Mouse (Mus musculus) heart, embryonic 15.5 days (tissue): Measurements from ENCODE around the gene Asxl2. TPM values are rescaled to one million over a fixed set of nuclear protein-coding genes. Genes with fewer than 3 reads are reported as not detected.

ENCODE experiments used
- ATAC-seq: fragments of 200-750 bp; cut with Nextera tagmentation; replicated peaks from 2 replicates; pipeline ENCODE4 v1.8.0; 2017; ENCODE audit warnings: low read depth, moderate TSS enrichment; ENCODE audit not compliant: insufficient number of reproducible peaks, insufficient read depth, low FRiP score
- H3K27ac ChIP-seq: fragments of 300-500 bp; sonication (generic); 2 replicates; pipeline ENCODE4 v1.5.1; 2015; ENCODE audit warnings: mild to moderate bottlenecking, inconsistent platforms
- H3K27me3 ChIP-seq: fragments of 300-500 bp; sonication (generic); 2 replicates; pipeline ENCODE4 v1.6.1; 2015; ENCODE audit warnings: inconsistent platforms
- H3K36me3 ChIP-seq: fragments of 300-500 bp; sonication (generic); 2 replicates; pipeline ENCODE4 v1.6.1; 2015; ENCODE audit warnings: mild to moderate bottlenecking, inconsistent platforms
- H3K4me1 ChIP-seq: fragments of 300-500 bp; sonication (generic); replicated peaks from 2 replicates; pipeline ENCODE4 v1.6.1; 2015; ENCODE audit warnings: inconsistent platforms
- H3K4me2 ChIP-seq: fragments of 300-500 bp; sonication (generic); 2 replicates; pipeline ENCODE4 v1.6.1; 2015; ENCODE audit warnings: inconsistent platforms, mild to moderate bottlenecking, moderate library complexity
- H3K4me3 ChIP-seq: fragments of 300-500 bp; sonication (generic); 2 replicates; pipeline ENCODE4 v1.5.1; 2015; ENCODE audit warnings: mild to moderate bottlenecking, inconsistent platforms
- H3K9ac ChIP-seq: fragments of 300-500 bp; sonication (generic); 2 replicates; pipeline ENCODE4 v1.6.1; 2015; ENCODE audit warnings: mild to moderate bottlenecking, inconsistent platforms
- H3K9me3 ChIP-seq: fragments of 300-500 bp; sonication (generic); replicated peaks from 2 replicates; pipeline ENCODE4 v1.6.1; 2016; ENCODE audit warnings: inconsistent platforms
- WGBS: fragments of 180-500 bp; shearing (Covaris S2); methylation state at CpG from one replicate; pipeline ENCODE4 v1.1.7; 2015; ENCODE audit warnings: mixed read lengths; 5-methylcytosine and 5-hydroxymethylcytosine counted together
- polyA plus RNA-seq: library from polyadenylated mRNA; unstranded; fragments of >200 nt; fragmentation: Nextera tagmentation; extraction: Ambion mirVana; gene quantifications from 2 replicates; pipeline ENCODE4 v1.2.1, GENCODE M21; 2015

Asxl2 gene
- polyA plus RNA-seq, 1 experiment from 2014 or later = 14.4 TPM

DNA sequence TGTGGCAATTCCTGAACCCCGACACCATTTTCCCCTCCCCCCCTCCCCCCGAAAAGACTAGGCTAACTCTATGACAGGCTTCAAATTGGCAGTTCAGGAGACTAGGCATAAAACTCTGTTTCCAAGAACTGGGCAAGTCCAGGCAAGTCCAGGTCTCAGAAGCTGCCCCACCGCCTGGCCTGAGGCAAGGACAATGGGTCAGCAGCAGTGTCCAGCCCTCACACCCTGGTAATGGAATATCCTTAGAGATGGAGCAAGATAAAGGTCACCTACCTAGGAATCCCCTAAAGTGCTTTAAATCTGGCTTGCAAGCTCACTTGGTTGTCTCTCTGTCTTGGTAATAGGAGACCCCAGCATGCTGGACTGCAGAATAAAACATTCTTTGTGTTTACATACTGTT is 121.3 kb downstream of the Asxl2 start:
- H3K36me3 ChIP-seq = no peaks in the 10 kb centered on the region
- no peak overlapping the region for H3K9ac ChIP-seq
- H3K27ac ChIP-seq = no peak overlapping the region
- no peak overlapping the region for H3K4me3 ChIP-seq
- H3K27me3 ChIP-seq = no peaks in the 10 kb centered on the region
- no peaks in the 10 kb centered on the region for H3K9me3 ChIP-seq
- H3K4me1 ChIP-seq = peaks cover 13% of the 10 kb centered on the region
- H3K4me2 ChIP-seq = no peak overlapping the region
- no peak for ATAC-seq
- 60% methylated on average over 3 of the region's 3 CpGs for WGBS

DNA sequence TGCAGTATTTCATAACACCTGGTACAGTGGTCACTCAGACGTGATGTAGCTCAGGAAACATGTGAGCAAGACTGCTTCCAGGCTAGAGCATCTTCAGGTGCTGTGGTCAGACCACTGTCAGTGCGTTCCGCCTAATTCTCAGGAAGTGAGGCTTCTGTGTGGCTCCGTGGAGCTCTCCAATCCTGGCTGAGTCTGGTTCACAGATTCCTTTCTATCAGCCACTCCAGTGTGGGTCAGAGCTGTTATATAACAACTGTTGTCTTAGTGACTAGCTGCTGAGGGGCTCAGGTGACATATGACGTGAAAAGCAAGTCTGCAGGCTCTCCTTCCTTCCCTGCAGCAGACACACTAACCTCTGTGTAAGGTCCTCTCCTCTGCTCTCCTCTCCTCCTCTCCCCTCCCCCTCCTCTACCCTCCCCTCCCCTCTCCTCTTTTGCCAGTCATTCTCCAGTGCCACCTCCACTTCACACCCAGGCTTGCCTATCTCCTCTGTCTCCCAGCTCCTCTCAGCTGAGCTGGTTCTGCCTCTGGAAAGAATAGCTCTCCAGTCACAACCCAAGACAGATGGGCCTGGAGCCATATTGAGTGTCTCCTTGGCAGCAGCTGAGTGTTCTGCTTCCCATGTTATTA is 122.0 kb downstream of the Asxl2 start:
- 28% methylated on average over 5 of the region's 5 CpGs for WGBS
- Histone ChIP-seq H3K27me3 (no peaks in the 10 kb centered on the region), H3K27ac (no peak overlapping the region), H3K4me2 (no peak overlapping the region), H3K4me3 (no peak overlapping the region), H3K36me3 (no peaks in the 10 kb centered on the region), H3K4me1 (peaks cover 13% of the 10 kb centered on the region), H3K9ac (no peak overlapping the region), H3K9me3 (no peaks in the 10 kb centered on the region)
- peak; percentile 51 for ATAC-seq

DNA sequence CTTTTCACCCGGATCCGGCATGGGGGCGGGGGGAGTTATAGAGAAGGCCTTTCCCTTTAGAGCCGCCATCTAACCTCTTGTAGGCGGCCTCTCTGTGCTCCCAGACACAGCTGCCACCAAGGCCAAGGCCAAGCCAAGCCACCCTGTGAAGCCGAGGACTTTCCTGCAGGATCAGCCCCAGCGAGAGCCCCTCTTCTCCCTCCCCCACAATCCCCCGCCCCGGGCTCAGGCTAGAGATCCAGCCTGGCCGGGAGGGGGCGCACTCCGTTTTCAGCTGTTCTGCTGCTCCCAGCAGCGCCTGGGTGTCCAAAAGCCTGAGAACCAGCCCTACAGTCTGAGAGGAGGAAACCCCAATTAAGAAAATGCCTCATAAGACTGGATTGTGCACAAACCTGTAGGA is 123.6 kb downstream of the Asxl2 start:
- H3K9ac ChIP-seq = no peak overlapping the region
- 0 out of 2 replicates have a peak overlapping the region, but pooled peaks have one; percentile 25 for H3K4me2 ChIP-seq
- no peak overlapping the region for H3K27ac ChIP-seq
- peaks cover 13% of the 10 kb centered on the region for H3K4me1 ChIP-seq
- H3K4me3 ChIP-seq = no peak overlapping the region
- H3K27me3 ChIP-seq = no peaks in the 10 kb centered on the region
- no peaks in the 10 kb centered on the region for H3K36me3 ChIP-seq
- no peak for ATAC-seq
- WGBS = 13% methylated on average over 13 of the region's 13 CpGs
- no peaks in the 10 kb centered on the region for H3K9me3 ChIP-seq

Other genes starting within 250 kb of the Asxl2 start
- 65.7 and 70.6 TPM in 2 replicates for gene Rab10, start 116.9 kb upstream of the Asxl2 start, polyA plus RNA-seq
- gene Kif3c, start 61.7 kb upstream of the Asxl2 start, polyA plus RNA-seq = 4.6 and 6.2 TPM in 2 replicates
- 12.8 and 19.4 TPM in 2 replicates for gene Dtnb, start 145.5 kb downstream of the Asxl2 start, polyA plus RNA-seq